Mouse (Mus musculus): ENCODE data around the gene Fcgrt. TPM values are rescaled to one million over a fixed set of nuclear protein-coding genes. Genes with fewer than 3 reads are reported as not detected.

The Fcgrt gene
- polyA plus RNA-seq, 1 experiment from 2014 or later, result 21.8 TPM

GRCm38 (mm10) chr7:45047491-45047890 is 56.2 kb downstream of the Fcgrt start:
- H3K4me1 ChIP-seq (ENCODE audit: control insufficient read depth, insufficient read depth, low read length), result no peaks in the 10 kb centered on the region; the same call in 1 of the 2 replicates
- DNase-seq (no peak), ATAC-seq (ENCODE audit: low FRiP score, low TSS enrichment) (no peak)
- no peak overlapping the region for H3K4me2 ChIP-seq (ENCODE audit: low read length)
- H3K27ac ChIP-seq (replicated peaks; ENCODE audit: low read depth, low read length), result no peak overlapping the region
- H3K27me3 ChIP-seq (ENCODE audit: control insufficient read depth, insufficient read depth, low read length), result no peaks in the 10 kb centered on the region
- 98% methylated on average over 14 of the region's 14 CpGs for WGBS
- no peaks in the 10 kb centered on the region for H3K9me3 ChIP-seq (ENCODE audit: control insufficient read depth, low read length)
- H3K9ac ChIP-seq (replicated peaks; ENCODE audit: low read length), result no peak overlapping the region
- peaks cover 79% of the 10 kb centered on the region for H3K36me3 ChIP-seq (ENCODE audit: control insufficient read depth, insufficient read depth, low read length)
- H3K4me3 ChIP-seq (replicated peaks; ENCODE audit: low read depth, low read length), result no peak overlapping the region

- 96% methylated on average over 26 of the region's 26 CpGs for WGBS
- Histone ChIP-seq H3K27ac (replicated peaks; ENCODE audit: low read depth, low read length) (no peak overlapping the region), H3K4me3 (replicated peaks; ENCODE audit: low read depth, low read length) (no peak overlapping the region), H3K36me3 (ENCODE audit: control insufficient read depth, insufficient read depth, low read length) (peaks cover 85% of the 10 kb centered on the region), H3K27me3 (ENCODE audit: control insufficient read depth, insufficient read depth, low read length) (no peaks in the 10 kb centered on the region), H3K9me3 (ENCODE audit: control insufficient read depth, low read length) (no peaks in the 10 kb centered on the region), H3K4me2 (ENCODE audit: low read length) (no peak overlapping the region), H3K9ac (replicated peaks; ENCODE audit: low read length) (no peak overlapping the region), H3K4me1 (ENCODE audit: control insufficient read depth, insufficient read depth, low read length) (no peaks in the 10 kb centered on the region; the same call in 1 of the 2 replicates)
- DNase-seq (no peak), ATAC-seq (ENCODE audit: low FRiP score, low TSS enrichment) (no peak)
Observed at GRCm38 (mm10) chr7:45046853-45047350, 56.7 kb downstream of the Fcgrt start.

DNA sequence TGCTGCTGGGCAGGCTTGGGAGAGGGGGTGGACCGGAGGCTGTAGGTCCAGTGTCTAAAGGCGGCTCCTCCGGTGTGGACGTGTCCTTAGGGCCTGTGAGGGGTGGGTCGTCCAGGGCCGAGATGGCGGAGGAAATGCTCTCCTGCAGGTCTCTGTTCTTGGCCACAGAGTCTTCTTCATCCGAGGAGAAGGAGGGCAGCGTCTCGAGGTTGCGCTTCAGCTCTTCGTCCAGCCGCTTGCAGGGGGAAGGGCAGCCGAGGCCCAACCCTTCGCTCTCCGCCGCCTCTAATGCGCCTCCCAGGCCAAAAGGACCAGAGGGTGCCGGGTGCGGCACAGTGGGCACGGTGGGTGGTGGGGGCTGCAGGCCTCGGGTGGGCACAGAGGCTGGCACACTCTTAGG is 57.9 kb downstream of the Fcgrt start:
- 95% methylated on average over 22 of the region's 22 CpGs for WGBS
- Histone ChIP-seq H3K27me3 (ENCODE audit: control insufficient read depth, insufficient read depth, low read length) (no peaks in the 10 kb centered on the region), H3K9me3 (ENCODE audit: control insufficient read depth, low read length) (no peaks in the 10 kb centered on the region), H3K4me3 (replicated peaks; ENCODE audit: low read depth, low read length) (no peak overlapping the region), H3K27ac (replicated peaks; ENCODE audit: low read depth, low read length) (no peak overlapping the region), H3K4me2 (ENCODE audit: low read length) (no peak overlapping the region), H3K36me3 (ENCODE audit: control insufficient read depth, insufficient read depth, low read length) (peaks cover 96% of the 10 kb centered on the region), H3K4me1 (ENCODE audit: control insufficient read depth, insufficient read depth, low read length) (no peaks in the 10 kb centered on the region), H3K9ac (replicated peaks; ENCODE audit: low read length) (no peak overlapping the region)
- no peak for ATAC-seq (ENCODE audit: low FRiP score, low TSS enrichment)
- DNase-seq, result no peak

DNA sequence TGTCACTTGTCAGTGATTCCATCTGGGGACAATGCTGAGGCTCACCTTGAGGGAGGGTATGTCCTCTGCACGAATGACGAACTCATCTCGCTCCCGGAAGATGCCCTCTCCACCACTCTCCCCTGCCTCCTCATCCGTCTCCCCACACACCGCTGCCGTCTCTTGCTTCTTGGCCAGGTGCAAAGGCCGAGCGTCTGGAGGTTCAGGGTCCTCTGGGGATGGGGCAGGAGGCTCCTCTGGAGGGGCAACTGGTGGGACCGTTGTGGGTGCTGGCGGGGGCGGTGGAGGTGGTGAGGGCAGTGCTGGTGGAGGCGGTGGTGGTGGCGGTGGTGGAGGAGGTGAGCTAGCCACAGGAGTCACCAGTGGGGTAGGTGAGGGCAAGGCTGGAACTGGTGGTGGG is 60.3 kb downstream of the Fcgrt start:
- no peak overlapping the region for H3K4me2 ChIP-seq (ENCODE audit: low read length)
- no peak overlapping the region for H3K9ac ChIP-seq (replicated peaks; ENCODE audit: low read length)
- no peak overlapping the region for H3K4me3 ChIP-seq (replicated peaks; ENCODE audit: low read depth, low read length)
- peaks cover 98% of the 10 kb centered on the region for H3K36me3 ChIP-seq (ENCODE audit: control insufficient read depth, insufficient read depth, low read length)
- no peaks in the 10 kb centered on the region for H3K4me1 ChIP-seq (ENCODE audit: control insufficient read depth, insufficient read depth, low read length)
- no peaks in the 10 kb centered on the region for H3K9me3 ChIP-seq (ENCODE audit: control insufficient read depth, low read length)
- 97% methylated on average over 14 of the region's 14 CpGs for WGBS
- no peak for DNase-seq
- ATAC-seq (ENCODE audit: low FRiP score, low TSS enrichment), result no peak
- H3K27me3 ChIP-seq (ENCODE audit: control insufficient read depth, insufficient read depth, low read length), result no peaks in the 10 kb centered on the region
- no peak overlapping the region for H3K27ac ChIP-seq (replicated peaks; ENCODE audit: low read depth, low read length)

MicroRNA genes within 50 kb of the gene (microRNA counts, 519-probe panel; counts per million panel counts)
- microRNA mmu-miR-150, result 4,195 counts per million, percentile 29 among the panel's probes with 10 or more counts

Small RNAs within 50 kb of the gene (microRNA-seq; reads per million reads assigned to microRNA genes)
- gene Mir150, result 94.4 reads per million, percentile 55 among the genes with 10 or more reads in this experiment
- gene Mir5121, result 16.9 reads per million, percentile 38 among the genes with 10 or more reads in this experiment

Other genes starting within 250 kb of the Fcgrt start
- 28.8 and 30.4 TPM in 2 replicates for gene Pnkp, start 246.7 kb downstream of the Fcgrt start, polyA plus RNA-seq (2014; fragmentation: Nextera tagmentation; extraction: Ambion mirVana)
- gene Ptov1, start 234.1 kb downstream of the Fcgrt start, polyA plus RNA-seq (2014; fragmentation: Nextera tagmentation; extraction: Ambion mirVana), result 480 and 508 TPM in 2 replicates
- gene Med25, start 211.1 kb downstream of the Fcgrt start, polyA plus RNA-seq (2014; fragmentation: Nextera tagmentation; extraction: Ambion mirVana), result 114 and 128 TPM in 2 replicates
- gene Fuz, start 207.8 kb downstream of the Fcgrt start, polyA plus RNA-seq (2014; fragmentation: Nextera tagmentation; extraction: Ambion mirVana), result 16.7 and 17.2 TPM in 2 replicates
- 124 and 133 TPM in 2 replicates for gene Ap2a1, start 174.4 kb downstream of the Fcgrt start, polyA plus RNA-seq (2014; fragmentation: Nextera tagmentation; extraction: Ambion mirVana)
- not detected in 2 replicates for gene Tsks, start 160.6 kb downstream of the Fcgrt start, polyA plus RNA-seq (2014; fragmentation: Nextera tagmentation; extraction: Ambion mirVana)
- gene Cpt1c, start 129.0 kb downstream of the Fcgrt start, polyA plus RNA-seq (2014; fragmentation: Nextera tagmentation; extraction: Ambion mirVana), result 50.1 and 52.3 TPM in 2 replicates
- 236 and 281 TPM in 2 replicates for gene Prmt1, start 117.3 kb downstream of the Fcgrt start, polyA plus RNA-seq (2014; fragmentation: Nextera tagmentation; extraction: Ambion mirVana)
- gene Irf3, start 106.2 kb downstream of the Fcgrt start, polyA plus RNA-seq (2014; fragmentation: Nextera tagmentation; extraction: Ambion mirVana), result 46.7 and 54.0 TPM in 2 replicates
- 11.8 and 15.4 TPM in 2 replicates for gene Bcl2l12, start 105.1 kb downstream of the Fcgrt start, polyA plus RNA-seq (2014; fragmentation: Nextera tagmentation; extraction: Ambion mirVana)
- 60.6 and 61.2 TPM in 2 replicates for gene Scaf1, start 87.5 kb downstream of the Fcgrt start, polyA plus RNA-seq (2014; fragmentation: Nextera tagmentation; extraction: Ambion mirVana)
- gene Rras, start 85.9 kb downstream of the Fcgrt start, polyA plus RNA-seq (2014; fragmentation: Nextera tagmentation; extraction: Ambion mirVana), result 9.7 and 13.2 TPM in 2 replicates
- gene Prr12, start 51.0 kb downstream of the Fcgrt start, polyA plus RNA-seq (2014; fragmentation: Nextera tagmentation; extraction: Ambion mirVana), result 19.5 and 21.4 TPM in 2 replicates
- 55.3 and 65.9 TPM in 2 replicates for gene Nosip, start 41.4 kb downstream of the Fcgrt start, polyA plus RNA-seq (2014; fragmentation: Nextera tagmentation; extraction: Ambion mirVana)
- 10.1 and 12.2 TPM in 2 replicates for gene Prrg2, start 41.2 kb downstream of the Fcgrt start, polyA plus RNA-seq (2014; fragmentation: Nextera tagmentation; extraction: Ambion mirVana)
- 31.2 and 59.3 TPM in 2 replicates for gene Rcn3, start 11.6 kb downstream of the Fcgrt start, polyA plus RNA-seq (2014; fragmentation: Nextera tagmentation; extraction: Ambion mirVana)
- gene Rps11, start 20.6 kb upstream of the Fcgrt start, polyA plus RNA-seq (2014; fragmentation: Nextera tagmentation; extraction: Ambion mirVana), result 915 and 960 TPM in 2 replicates
- gene Rpl13a, start 24.9 kb upstream of the Fcgrt start, polyA plus RNA-seq (2014; fragmentation: Nextera tagmentation; extraction: Ambion mirVana), result 746 and 846 TPM in 2 replicates
- gene Gm45713, start 32.4 kb upstream of the Fcgrt start, polyA plus RNA-seq (2014; fragmentation: Nextera tagmentation; extraction: Ambion mirVana), result 0.53 TPM in 1 of 2 replicates, not detected in the other
- 0.50 and 1.4 TPM in 2 replicates for gene Flt3l, start 32.6 kb upstream of the Fcgrt start, polyA plus RNA-seq (2014; fragmentation: Nextera tagmentation; extraction: Ambion mirVana)
- gene Pih1d1, start 50.5 kb upstream of the Fcgrt start, polyA plus RNA-seq (2014; fragmentation: Nextera tagmentation; extraction: Ambion mirVana), result 92.8 and 96.2 TPM in 2 replicates
- gene Aldh16a1, start 50.7 kb upstream of the Fcgrt start, polyA plus RNA-seq (2014; fragmentation: Nextera tagmentation; extraction: Ambion mirVana), result 21.2 and 24.1 TPM in 2 replicates
- 0.39 and 0.62 TPM in 2 replicates for gene Slc17a7, start 60.1 kb upstream of the Fcgrt start, polyA plus RNA-seq (2014; fragmentation: Nextera tagmentation; extraction: Ambion mirVana)
- not detected in 2 replicates for gene Gfy, start 75.7 kb upstream of the Fcgrt start, polyA plus RNA-seq (2014; fragmentation: Nextera tagmentation; extraction: Ambion mirVana)
- 0.68 and 1.4 TPM in 2 replicates for gene Pth2, start 77.1 kb upstream of the Fcgrt start, polyA plus RNA-seq (2014; fragmentation: Nextera tagmentation; extraction: Ambion mirVana)
- 0.33 and 0.34 TPM in 2 replicates for gene Ccdc155, start 101.0 kb upstream of the Fcgrt start, polyA plus RNA-seq (2014; fragmentation: Nextera tagmentation; extraction: Ambion mirVana)
- gene Dkkl1, start 108.3 kb upstream of the Fcgrt start, polyA plus RNA-seq (2014; fragmentation: Nextera tagmentation; extraction: Ambion mirVana), result 2.4 and 2.7 TPM in 2 replicates
- 38.4 and 59.7 TPM in 2 replicates for gene Tead2, start 111.9 kb upstream of the Fcgrt start, polyA plus RNA-seq (2014; fragmentation: Nextera tagmentation; extraction: Ambion mirVana)
- 0.76 and 1.0 TPM in 2 replicates for gene Cd37, start 135.3 kb upstream of the Fcgrt start, polyA plus RNA-seq (2014; fragmentation: Nextera tagmentation; extraction: Ambion mirVana)
- gene Slc6a16, start 137.2 kb upstream of the Fcgrt start, polyA plus RNA-seq (2014; fragmentation: Nextera tagmentation; extraction: Ambion mirVana), result 0.16 and 0.54 TPM in 2 replicates
- gene Slc6a21, start 173.7 kb upstream of the Fcgrt start, polyA plus RNA-seq (2014; fragmentation: Nextera tagmentation; extraction: Ambion mirVana), result not detected in 2 replicates
- 8.4 and 9.5 TPM in 2 replicates for gene Trpm4, start 229.9 kb upstream of the Fcgrt start, polyA plus RNA-seq (2014; fragmentation: Nextera tagmentation; extraction: Ambion mirVana)
- gene Hrc, start 231.4 kb upstream of the Fcgrt start, polyA plus RNA-seq (2014; fragmentation: Nextera tagmentation; extraction: Ambion mirVana), result not detected in 2 replicates